In genomic region chr19:56571913-56572312, GRCm38 (mm10) we compare ENCODE assay signal across 21 mouse cellular contexts.
"Had no signal": no experiment of that assay in that cellular context is flagged by ENCODE, and none has a peak within 500 bp of the region (broad histone marks: within the 10 kb centered on the region; RNA-seq: fewer than 3 reads in every experiment).

No protein-coding gene starts in this region.

- H3K27me3 ChIP-seq: kidney, embryonic 15.5 days; limb, embryonic 12.5 days; limb, embryonic 15.5 days; liver, embryonic 12.5 days; liver, embryonic 15.5 days; megakaryocyte, embryonic 14.5 days; neural tube, embryonic 12.5 days; neural tube, embryonic 15.5 days; stomach, embryonic 15.5 days had no signal

- DNase-seq: kidney, adult 8-10 months; kidney, postnatal 10 days; kidney, postnatal 36 days; left cerebral cortex, postnatal 4 days; lung, embryonic 14.5 days; lung, postnatal 10 days; lung, postnatal 36 days; midbrain, embryonic 14.5 days; right cerebral cortex, postnatal 25 days; spleen, adult 18-20 months; thymus, postnatal 25 days had no signal

- H3K4me1 ChIP-seq: kidney, embryonic 15.5 days; limb, embryonic 12.5 days; limb, embryonic 15.5 days; midbrain, embryonic 10.5 days; neural tube, embryonic 12.5 days; stomach, embryonic 15.5 days had no signal

- H3K4me2 ChIP-seq: kidney, embryonic 15.5 days; limb, embryonic 12.5 days; limb, embryonic 15.5 days; liver, embryonic 12.5 days; liver, embryonic 15.5 days; lung, embryonic 14.5 days; neural tube, embryonic 12.5 days; neural tube, embryonic 15.5 days; stomach, embryonic 15.5 days had no signal

- H3K27ac ChIP-seq: kidney, embryonic 15.5 days; limb, embryonic 12.5 days; limb, embryonic 15.5 days; liver, embryonic 12.5 days; liver, embryonic 15.5 days; midbrain, embryonic 10.5 days; neural tube, embryonic 12.5 days; neural tube, embryonic 15.5 days; stomach, embryonic 15.5 days had no signal

- ATAC-seq: liver, embryonic 12.5 days had no signal

- H3K9ac ChIP-seq: kidney, embryonic 15.5 days; limb, embryonic 12.5 days; limb, embryonic 15.5 days; liver, embryonic 12.5 days; liver, embryonic 15.5 days; lung, embryonic 14.5 days; neural tube, embryonic 12.5 days; neural tube, embryonic 15.5 days; stomach, embryonic 15.5 days had no signal

- H3K9me3 ChIP-seq: kidney, embryonic 15.5 days; limb, embryonic 12.5 days; limb, embryonic 15.5 days; liver, embryonic 12.5 days; liver, embryonic 15.5 days; megakaryocyte, embryonic 14.5 days; midbrain, embryonic 10.5 days; neural tube, embryonic 12.5 days; neural tube, embryonic 15.5 days; stomach, embryonic 15.5 days had no signal

- H3K4me3 ChIP-seq: kidney, embryonic 15.5 days; limb, embryonic 12.5 days; limb, embryonic 15.5 days; liver, embryonic 12.5 days; liver, embryonic 15.5 days; megakaryocyte, embryonic 14.5 days; midbrain, embryonic 10.5 days; neural tube, embryonic 12.5 days; neural tube, embryonic 15.5 days; stomach, embryonic 15.5 days had no signal
